Mouse (Mus musculus): ENCODE data around the gene Pard3. TPM values are rescaled to one million over a fixed set of nuclear protein-coding genes. Genes with fewer than 3 reads are reported as not detected.

The Pard3 gene
- polyA plus RNA-seq, 1 experiment from 2014 or later: 33.4 TPM

- DNase-seq (ENCODE audit: low spot score): no peak
- Histone ChIP-seq H3K27me3 (replicated peaks; ENCODE audit: low read depth, poor library complexity, severe bottlenecking) (no peaks in the 10 kb centered on the region), H3K4me3 (no peak overlapping the region), H3K9me3 (no peaks in the 10 kb centered on the region), H3K36me3 (replicated peaks) (no peaks in the 10 kb centered on the region), H3K27ac (replicated peaks) (no peak overlapping the region), H3K4me1 (0 out of 2 replicates have a peak, but pooled peaks cover 6% of the 10 kb centered on the region)
- 57% methylated on average over 6 of the region's 6 CpGs for WGBS
Observed at GRCm38 (mm10) chr8:127293025-127293729, 229.5 kb downstream of the Pard3 start.

DNA sequence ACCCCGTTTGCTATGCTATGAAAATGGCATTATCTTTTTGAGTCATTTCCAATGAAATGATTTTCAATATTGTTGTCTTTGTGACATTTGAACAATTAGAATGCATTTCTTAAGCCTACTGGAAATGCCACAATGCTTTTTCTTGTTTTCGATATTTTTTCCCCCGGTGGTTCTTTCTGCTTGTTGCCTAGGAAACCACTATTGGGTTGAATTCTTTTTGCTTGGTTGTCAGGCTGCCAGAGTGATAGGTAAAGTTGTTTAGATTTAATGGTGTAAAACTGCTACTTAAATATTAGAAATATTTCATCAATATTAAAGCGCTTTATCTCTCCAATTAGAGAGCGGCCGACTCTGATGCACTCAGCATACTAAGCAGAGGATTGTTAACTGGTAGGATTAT, 230.4 kb downstream of the Pard3 start:
- Histone ChIP-seq H3K27ac (replicated peaks) (no peak overlapping the region), H3K4me3 (no peak overlapping the region), H3K9me3 (no peaks in the 10 kb centered on the region), H3K4me1 (0 out of 2 replicates have a peak, but pooled peaks cover 6% of the 10 kb centered on the region), H3K36me3 (replicated peaks) (no peaks in the 10 kb centered on the region), H3K27me3 (replicated peaks; ENCODE audit: low read depth, poor library complexity, severe bottlenecking) (no peaks in the 10 kb centered on the region)
- DNase-seq (ENCODE audit: low spot score): no peak
- 92% methylated on average over 6 of the region's 6 CpGs for WGBS

DNA sequence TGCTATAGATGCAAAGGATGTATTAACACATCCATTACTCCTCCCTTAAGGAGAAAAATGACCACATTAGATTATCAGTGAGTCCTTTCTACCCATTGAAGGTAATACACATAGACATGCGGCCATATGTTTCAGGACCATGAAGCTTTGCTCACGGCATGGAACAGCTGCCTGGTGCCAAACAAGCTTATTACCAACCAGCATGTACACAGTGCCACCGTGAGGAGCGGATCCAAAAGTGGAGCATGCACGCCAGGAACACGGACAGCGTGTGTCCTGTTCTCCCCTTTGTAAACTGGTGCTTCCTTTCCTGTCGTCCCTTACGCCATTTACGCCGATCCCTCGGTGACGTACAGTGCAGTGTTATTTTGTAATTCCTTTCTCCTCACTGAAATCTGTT, 232.2 kb downstream of the Pard3 start:
- no peaks in the 10 kb centered on the region for H3K36me3 ChIP-seq (replicated peaks)
- DNase-seq (ENCODE audit: low spot score): no peak
- H3K9me3 ChIP-seq: no peaks in the 10 kb centered on the region
- H3K27me3 ChIP-seq (replicated peaks; ENCODE audit: low read depth, poor library complexity, severe bottlenecking): no peaks in the 10 kb centered on the region
- H3K27ac ChIP-seq (replicated peaks): no peak overlapping the region
- 0 out of 2 replicates have a peak, but pooled peaks cover 6% of the 10 kb centered on the region for H3K4me1 ChIP-seq
- WGBS: 96% methylated on average over 13 of the region's 13 CpGs
- H3K4me3 ChIP-seq: no peak overlapping the region

DNA sequence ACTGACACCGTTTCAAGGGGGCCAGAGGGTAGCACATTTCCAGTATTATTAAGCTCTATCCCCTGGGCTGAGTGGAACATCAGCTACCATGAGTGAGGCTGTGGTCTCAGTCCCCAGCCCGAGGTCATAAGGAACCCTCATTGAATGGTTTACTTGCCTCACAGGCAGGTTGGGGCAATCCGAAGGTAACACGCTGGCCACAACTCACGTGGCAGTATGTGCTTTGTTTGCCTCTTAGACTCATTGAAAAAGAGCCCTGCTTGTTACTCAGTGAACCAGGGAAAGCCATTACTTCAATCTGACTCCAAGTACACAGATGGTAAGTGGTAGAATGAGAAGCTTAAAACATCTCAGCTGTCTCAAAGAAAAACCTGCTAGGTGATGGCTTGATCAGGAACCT, 236.8 kb downstream of the Pard3 start:
- no peak overlapping the region for H3K27ac ChIP-seq (replicated peaks)
- no peak for DNase-seq (ENCODE audit: low spot score)
- H3K9me3 ChIP-seq: no peaks in the 10 kb centered on the region
- 90% methylated on average over 5 of the region's 5 CpGs for WGBS
- H3K4me1 ChIP-seq: no peaks in the 10 kb centered on the region
- no peaks in the 10 kb centered on the region for H3K36me3 ChIP-seq (replicated peaks)
- H3K4me3 ChIP-seq: no peak overlapping the region
- H3K27me3 ChIP-seq (replicated peaks; ENCODE audit: low read depth, poor library complexity, severe bottlenecking): no peaks in the 10 kb centered on the region

DNA sequence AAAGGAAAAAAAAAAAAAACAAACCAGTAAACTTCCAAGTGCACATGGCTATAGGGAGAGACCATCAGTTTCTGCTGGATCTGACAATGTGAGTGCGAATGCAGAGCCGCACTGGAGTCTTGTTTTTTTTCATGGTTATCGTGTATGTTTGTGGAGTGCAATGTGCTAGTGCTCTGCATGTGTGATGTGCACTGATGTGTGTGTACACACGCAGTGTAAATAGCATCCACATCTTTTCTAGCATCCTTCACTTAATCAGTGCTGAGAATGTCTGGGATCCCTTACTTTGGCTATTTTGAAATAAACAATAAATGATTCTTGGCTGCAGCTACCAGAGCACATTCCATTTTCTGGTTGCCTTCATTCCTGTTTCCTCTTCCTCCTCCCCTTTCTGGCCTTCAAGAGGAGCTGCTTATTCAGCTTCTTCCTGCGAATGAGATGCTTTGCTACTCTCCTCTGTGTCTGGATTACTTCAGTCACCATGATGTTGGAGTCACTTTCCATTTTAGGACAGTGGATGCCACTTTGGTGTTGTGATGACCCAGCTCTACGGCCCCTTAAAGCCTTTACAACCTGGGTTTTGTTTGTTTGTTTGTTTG, 239.3 kb downstream of the Pard3 start:
- Histone ChIP-seq H3K36me3 (replicated peaks) (no peaks in the 10 kb centered on the region), H3K4me1 (no peaks in the 10 kb centered on the region), H3K9me3 (no peaks in the 10 kb centered on the region), H3K27me3 (replicated peaks; ENCODE audit: low read depth, poor library complexity, severe bottlenecking) (no peaks in the 10 kb centered on the region), H3K4me3 (no peak overlapping the region), H3K27ac (replicated peaks) (no peak overlapping the region)
- DNase-seq (ENCODE audit: low spot score): no peak
- WGBS: 92% methylated on average over 6 of the region's 6 CpGs

GRCm38 (mm10) chr8:127307026-127307425, 243.3 kb downstream of the Pard3 start:
- 90% methylated on average over 5 of the region's 5 CpGs for WGBS
- 0 out of 2 replicates have a peak, but pooled peaks cover 4% of the 10 kb centered on the region for H3K36me3 ChIP-seq (replicated peaks)
- DNase-seq (ENCODE audit: low spot score): no peak
- H3K9me3 ChIP-seq: no peaks in the 10 kb centered on the region
- no peaks in the 10 kb centered on the region for H3K27me3 ChIP-seq (replicated peaks; ENCODE audit: low read depth, poor library complexity, severe bottlenecking)
- no peaks in the 10 kb centered on the region for H3K4me1 ChIP-seq
- no peak overlapping the region for H3K4me3 ChIP-seq
- H3K27ac ChIP-seq (replicated peaks): no peak overlapping the region

- H3K27me3 ChIP-seq (replicated peaks; ENCODE audit: low read depth, poor library complexity, severe bottlenecking): no peaks in the 10 kb centered on the region
- H3K9me3 ChIP-seq: no peaks in the 10 kb centered on the region
- H3K36me3 ChIP-seq (replicated peaks): 0 out of 2 replicates have a peak, but pooled peaks cover 4% of the 10 kb centered on the region
- DNase-seq (ENCODE audit: low spot score): no peak
- no peaks in the 10 kb centered on the region for H3K4me1 ChIP-seq
- H3K4me3 ChIP-seq: no peak overlapping the region
- H3K27ac ChIP-seq (replicated peaks): no peak overlapping the region
- 88% methylated on average over 1 of the region's 1 CpGs for WGBS
Observed at GRCm38 (mm10) chr8:127309363-127309762, 245.7 kb downstream of the Pard3 start.

DNA sequence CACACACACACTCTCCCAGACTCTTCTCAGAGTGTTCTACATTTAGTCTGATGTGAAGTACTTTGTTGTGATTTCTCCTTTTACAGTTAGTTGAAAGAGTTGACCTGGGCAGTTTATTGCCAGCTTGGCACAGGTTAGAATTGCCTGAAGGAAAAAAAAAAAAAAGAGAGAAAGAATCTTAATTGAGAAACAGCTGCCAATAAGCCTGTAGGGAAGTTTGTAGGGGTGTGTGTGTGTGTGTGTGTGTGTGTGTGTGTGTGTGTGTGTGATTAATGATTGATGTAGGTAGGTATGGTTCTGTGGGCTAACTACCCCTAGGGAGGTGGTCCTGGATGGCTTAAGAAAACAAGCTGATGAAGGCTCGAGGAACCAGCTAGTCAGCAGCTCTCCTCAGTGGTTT, 252.1 kb downstream of the Pard3 start:
- Histone ChIP-seq H3K4me1 (peaks cover 5% of the 10 kb centered on the region; the same call in 1 of the 2 replicates), H3K27ac (replicated peaks) (no peak overlapping the region), H3K27me3 (replicated peaks; ENCODE audit: low read depth, poor library complexity, severe bottlenecking) (no peaks in the 10 kb centered on the region), H3K36me3 (replicated peaks) (no peaks in the 10 kb centered on the region), H3K9me3 (no peaks in the 10 kb centered on the region), H3K4me3 (no peak overlapping the region)
- no peak for DNase-seq (ENCODE audit: low spot score)
- WGBS: 19% methylated on average over 1 of the region's 1 CpGs

- H3K4me3 ChIP-seq: no peak overlapping the region
- H3K27me3 ChIP-seq (replicated peaks; ENCODE audit: low read depth, poor library complexity, severe bottlenecking): no peaks in the 10 kb centered on the region
- H3K9me3 ChIP-seq: no peaks in the 10 kb centered on the region
- H3K4me1 ChIP-seq: peaks cover 5% of the 10 kb centered on the region; the same call in 1 of the 2 replicates
- WGBS: 95% methylated on average over 1 of the region's 1 CpGs
- DNase-seq (ENCODE audit: low spot score): no peak
- no peak overlapping the region for H3K27ac ChIP-seq (replicated peaks)
- no peaks in the 10 kb centered on the region for H3K36me3 ChIP-seq (replicated peaks)
Observed at GRCm38 (mm10) chr8:127317914-127318313, 254.2 kb downstream of the Pard3 start.

DNA sequence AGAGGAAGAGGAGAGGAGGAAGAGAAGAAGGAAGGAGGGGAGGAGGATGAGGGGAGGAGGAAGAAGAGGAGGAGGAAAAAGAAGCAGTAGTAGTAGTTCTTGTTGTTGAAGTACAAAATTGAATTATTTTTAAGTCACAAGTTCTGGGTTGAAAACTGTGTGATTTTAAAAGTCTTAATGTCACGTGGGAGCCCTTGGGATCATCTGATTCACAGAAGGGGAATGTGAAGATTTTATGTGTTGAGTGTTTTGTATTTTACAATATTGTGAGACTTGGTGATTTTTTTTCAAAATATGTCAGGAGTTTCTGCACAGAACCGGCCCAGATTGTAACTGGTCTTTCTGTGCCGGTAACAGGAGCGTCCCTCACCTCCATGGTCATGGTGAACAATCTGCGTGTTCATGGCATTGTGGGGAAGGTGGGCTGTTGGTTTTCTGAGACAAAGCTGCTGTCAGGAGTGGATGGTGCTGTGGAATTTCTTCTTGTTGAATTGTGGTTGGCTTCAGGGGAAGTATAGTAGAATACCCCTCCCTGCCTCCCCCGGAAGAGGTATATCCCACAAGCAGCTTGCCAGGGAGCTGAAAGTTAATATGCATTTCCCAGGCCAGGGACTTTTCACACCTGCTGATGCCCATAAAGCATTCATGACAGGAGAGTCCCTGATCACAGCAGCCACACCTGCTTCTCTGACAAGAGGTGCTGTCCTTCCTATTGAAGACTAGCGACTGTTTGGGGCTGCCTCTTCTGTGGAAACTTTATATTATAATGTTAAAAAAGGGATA, 254.9 kb downstream of the Pard3 start:
- 93% methylated on average over 7 of the region's 7 CpGs for WGBS
- H3K36me3 ChIP-seq (replicated peaks): no peaks in the 10 kb centered on the region
- DNase-seq (ENCODE audit: low spot score): no peak

DNA sequence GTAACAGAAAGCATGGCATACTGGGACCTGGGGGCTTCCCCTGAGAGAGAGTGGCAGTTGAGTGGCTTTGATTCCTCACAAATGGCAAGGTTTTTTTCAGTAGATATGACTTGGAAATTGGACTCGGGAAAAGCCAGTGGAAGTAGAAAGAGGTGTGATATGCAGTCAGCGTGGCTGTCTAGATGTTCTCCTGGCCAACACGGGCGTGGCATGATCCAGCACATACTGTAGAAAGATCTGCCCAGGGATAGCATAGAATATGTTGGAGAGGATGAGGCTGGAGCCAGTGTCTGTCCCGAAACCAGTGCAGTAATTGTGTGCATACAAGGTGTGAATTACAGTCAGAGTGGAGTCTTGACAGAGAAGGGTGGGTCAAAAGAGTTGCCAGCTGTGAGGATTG, 257.2 kb downstream of the Pard3 start:
- no peak overlapping the region for H3K27ac ChIP-seq (replicated peaks)
- H3K4me3 ChIP-seq: no peak overlapping the region
- no peaks in the 10 kb centered on the region for H3K27me3 ChIP-seq (replicated peaks; ENCODE audit: low read depth, poor library complexity, severe bottlenecking)
- DNase-seq (ENCODE audit: low spot score): no peak
- H3K4me1 ChIP-seq: peaks cover 17% of the 10 kb centered on the region
- WGBS: 91% methylated on average over 5 of the region's 5 CpGs
- H3K36me3 ChIP-seq (replicated peaks): no peaks in the 10 kb centered on the region; the same call in 1 of the 2 replicates
- H3K9me3 ChIP-seq: no peaks in the 10 kb centered on the region

More for the DNA sequence above, 254.9 kb downstream of the Pard3 start:
- H3K27me3 ChIP-seq (replicated peaks; ENCODE audit: low read depth, poor library complexity, severe bottlenecking): no peaks in the 10 kb centered on the region
- H3K4me3 ChIP-seq: no peak overlapping the region
- no peak overlapping the region for H3K27ac ChIP-seq (replicated peaks)
- H3K4me1 ChIP-seq: peaks cover 5% of the 10 kb centered on the region; the same call in 1 of the 2 replicates
- no peaks in the 10 kb centered on the region for H3K9me3 ChIP-seq

GRCm38 (mm10) chr8:127323583-127324360, 260.1 kb downstream of the Pard3 start:
- no peak for DNase-seq (ENCODE audit: low spot score)
- H3K27me3 ChIP-seq (replicated peaks; ENCODE audit: low read depth, poor library complexity, severe bottlenecking): no peaks in the 10 kb centered on the region
- 94% methylated on average over 10 of the region's 10 CpGs for WGBS
- no peak overlapping the region for H3K4me3 ChIP-seq
- H3K36me3 ChIP-seq (replicated peaks): no peaks in the 10 kb centered on the region; the same call in 1 of the 2 replicates
- peaks cover 15% of the 10 kb centered on the region for H3K4me1 ChIP-seq
- H3K27ac ChIP-seq (replicated peaks): no peak overlapping the region
- no peaks in the 10 kb centered on the region for H3K9me3 ChIP-seq
